Mouse (Mus musculus): ENCODE measurements around the gene Btbd8.

GRCm38 (mm10) chr5:107524281-107524680, 86.5 kb downstream of the Btbd8 start:
- TF ChIP-seq CTCF (IDR thresholded peaks at IDR 0.05; ENCODE audit: low read depth, low read length) (no peak), EP300 (IDR thresholded peaks at IDR 0.05; ENCODE audit: insufficient read depth, low read depth, low read length) (no peak)
